Mouse (Mus musculus): Measurements from ENCODE around the gene 4933412E24Rik.

The 4933412E24Rik gene

DNA sequence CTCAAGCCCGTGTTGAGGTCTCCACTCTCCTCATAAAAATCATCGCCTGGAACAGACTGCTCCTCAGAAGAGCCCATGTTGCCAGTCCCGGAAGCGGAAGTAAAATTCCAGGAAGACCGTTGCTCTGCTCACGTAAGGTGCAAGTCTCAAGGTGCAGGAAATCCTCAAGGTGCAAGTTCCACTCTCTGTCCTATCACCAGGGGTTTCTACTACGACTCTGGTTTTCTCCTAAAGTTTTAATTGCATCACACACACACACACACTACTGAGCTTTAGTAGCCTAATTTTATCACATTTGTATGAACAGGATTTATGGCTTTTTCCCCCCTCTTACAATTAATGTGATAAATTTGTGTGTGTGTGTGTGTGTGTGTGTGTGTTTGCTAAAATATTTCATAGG lies at the start of gene 4933412E24Rik:
Gene 4933412E24Rik (minus strand): TSS at position 101 of the 400 bp plus-strand sequence.
- DNase-seq (ENCODE audit: low spot score): no peak

DNA sequence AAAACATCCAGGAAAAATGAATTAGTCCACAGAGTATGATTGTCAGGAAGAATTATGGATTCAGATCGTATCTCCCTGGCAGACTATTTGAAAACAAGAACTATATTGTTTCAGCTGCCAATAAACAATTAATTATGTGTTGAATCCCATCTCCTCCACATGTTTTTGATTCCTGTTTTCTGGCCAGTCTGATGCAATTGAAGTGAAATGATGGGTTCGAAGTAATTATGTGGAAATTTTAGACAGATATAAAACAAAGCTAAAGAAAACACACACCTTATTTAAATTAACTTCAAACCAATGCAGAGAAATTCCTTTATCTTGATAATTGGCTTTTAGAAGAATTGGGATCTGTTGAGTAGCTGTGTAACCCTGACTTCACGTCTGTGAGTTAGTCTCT lies 14.3 kb upstream of the 4933412E24Rik start:
- DNase-seq (ENCODE audit: low spot score): no peak

DNA sequence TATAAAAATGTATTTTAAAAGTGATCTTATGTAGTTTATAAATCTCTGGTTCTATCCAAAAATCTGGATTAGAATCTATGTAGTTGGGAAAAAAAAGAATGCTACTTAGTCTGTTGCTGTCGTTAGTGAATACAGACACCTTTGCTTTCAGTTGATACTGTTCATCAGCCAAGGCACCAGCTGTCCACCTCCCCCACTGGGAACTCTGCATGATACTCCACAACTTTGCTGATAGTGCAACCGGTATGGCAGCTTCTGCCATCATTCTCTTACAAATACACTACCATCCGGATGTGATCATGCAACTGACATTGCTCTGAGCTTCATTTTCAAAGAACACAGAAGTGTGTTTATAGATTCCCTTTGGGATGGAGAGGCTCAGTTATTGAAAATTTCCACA lies 4.8 kb upstream of the 4933412E24Rik start:
- no peak for DNase-seq (ENCODE audit: low spot score)

- DNase-seq (ENCODE audit: low spot score): no peak
Observed at GRCm38 (mm10) chr15:60010199-60010598, 6.2 kb downstream of the 4933412E24Rik start.

- no peak for DNase-seq (ENCODE audit: low spot score)
Observed at GRCm38 (mm10) chr15:60009610-60010009, 6.8 kb downstream of the 4933412E24Rik start.

- peak; percentile 15 for DNase-seq (ENCODE audit: low spot score)
Observed at GRCm38 (mm10) chr15:59983777-59984176, 32.6 kb downstream of the 4933412E24Rik start.

DNA sequence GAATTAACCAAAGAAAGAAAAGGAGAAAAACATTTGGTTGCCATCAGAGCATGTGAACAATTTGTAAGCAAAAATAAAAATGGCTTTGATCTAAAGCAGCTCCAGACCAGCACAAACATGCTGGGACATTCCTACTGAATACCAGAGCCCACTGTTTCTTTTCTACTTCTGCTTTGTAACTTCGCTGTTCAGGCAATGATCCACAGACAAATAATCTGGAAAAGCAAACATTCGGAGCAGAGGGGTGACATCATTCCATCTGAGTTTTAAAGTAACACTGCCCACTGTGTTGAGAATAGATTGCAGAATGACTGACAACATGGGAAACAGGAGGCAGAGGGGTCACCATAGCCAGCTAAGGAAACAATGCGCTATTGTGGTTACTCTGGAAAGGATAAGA lies 41.1 kb downstream of the 4933412E24Rik start:
- peak; percentile 46 for DNase-seq (ENCODE audit: low spot score)

DNA sequence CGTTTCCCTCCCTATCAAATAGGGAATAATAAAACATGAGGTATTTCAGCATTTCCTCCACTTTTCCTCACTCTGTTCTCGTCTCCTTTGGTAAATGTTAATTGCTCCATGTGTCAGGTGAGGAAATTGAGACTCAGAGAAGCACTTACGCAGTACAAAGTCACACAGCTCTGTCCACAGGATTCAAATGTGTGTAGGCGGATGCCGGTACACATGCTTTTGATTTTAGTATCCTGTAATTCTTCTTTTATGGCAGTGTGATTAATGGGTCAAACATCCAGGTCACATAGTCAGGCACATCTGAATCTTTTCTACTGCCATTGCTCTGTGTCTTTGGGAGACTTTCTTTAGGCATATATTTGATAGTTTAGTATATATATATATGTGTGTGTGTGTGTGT lies 41.8 kb downstream of the 4933412E24Rik start:
- peak; percentile 21 for DNase-seq (ENCODE audit: low spot score)

DNA sequence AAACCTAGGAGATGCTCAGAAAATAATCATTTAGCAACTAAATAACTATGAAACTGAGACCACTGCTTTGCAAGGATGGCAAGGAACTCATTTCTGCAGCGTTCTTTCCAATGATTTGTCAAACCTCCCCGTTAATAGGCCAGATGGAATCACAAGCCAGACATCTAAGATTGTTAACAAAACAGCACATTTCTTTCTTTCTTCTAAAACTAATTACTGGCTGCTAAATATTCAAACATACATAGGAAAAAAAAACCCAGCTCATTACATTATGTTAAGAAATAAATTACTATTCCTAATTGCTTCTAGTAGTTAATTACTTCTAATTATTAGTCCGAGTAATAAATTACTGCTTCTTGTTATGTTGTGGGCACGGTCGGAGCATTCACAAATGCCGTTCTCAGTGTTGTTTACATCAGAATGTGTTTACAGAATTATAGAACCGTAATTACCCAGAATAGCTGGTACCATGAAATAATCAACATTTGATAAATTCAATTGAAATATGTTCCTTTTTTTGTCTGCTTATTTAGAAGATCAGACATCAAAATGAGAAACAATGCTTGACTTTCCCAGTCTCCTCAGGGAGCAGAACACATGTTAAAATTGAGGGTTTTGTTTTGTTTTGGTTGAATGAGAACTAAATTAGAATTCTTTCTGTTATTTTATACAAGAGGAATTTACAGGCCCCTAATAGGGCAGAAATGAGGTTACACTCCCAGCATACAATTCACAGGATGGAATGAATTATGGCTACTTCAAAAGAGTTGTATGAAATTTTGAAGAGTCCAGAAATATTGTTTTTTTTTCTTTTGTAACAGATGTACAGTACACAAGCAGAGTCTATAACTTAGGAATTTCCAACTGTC lies 42.5 kb downstream of the 4933412E24Rik start:
- DNase-seq (ENCODE audit: low spot score): no peak

All from embryo, embryonic 10 days (tissue).